Mouse (Mus musculus): ENCODE data around the gene Sema6d.

DNA sequence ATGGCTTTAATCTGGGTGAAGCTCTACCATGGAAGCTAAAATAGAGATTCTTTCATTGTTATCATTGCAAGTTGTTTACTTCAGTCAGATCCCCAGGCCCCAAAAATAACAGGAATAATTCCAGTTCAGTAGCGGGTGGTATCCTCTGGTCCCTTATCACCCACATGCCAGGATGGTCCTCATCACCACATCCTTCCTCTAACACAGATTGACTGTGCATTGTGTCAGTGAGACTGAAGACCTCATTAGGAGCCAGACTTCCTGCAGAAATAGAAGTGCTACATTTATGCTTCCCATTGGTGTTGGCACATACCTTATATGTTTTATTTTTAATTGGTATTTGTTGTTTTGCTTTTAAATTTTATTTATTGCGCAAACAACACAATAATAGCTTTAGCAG, 354.4 kb downstream of the Sema6d start:
- TF ChIP-seq POLR2A (IDR thresholded peaks at IDR 0.05; ENCODE audit: insufficient read depth, low read depth, low read length) (no peak), CTCF (IDR thresholded peaks at IDR 0.05; ENCODE audit: insufficient read depth, low read depth, low read length) (no peak)

Measured in olfactory bulb, adult 2 months (tissue).